Mouse (Mus musculus): ENCODE results near the gene Nup188.

Gene Nup188

GRCm38 (mm10) chr2:30256616-30257350, 29.4 kb upstream of the Nup188 start:
- no peak for DNase-seq (ENCODE audit: low read depth, low spot score)

- DNase-seq (ENCODE audit: low read depth, low spot score), result no peak
Observed at GRCm38 (mm10) chr2:30257699-30258460, 28.3 kb upstream of the Nup188 start.

- DNase-seq (ENCODE audit: low read depth, low spot score), result no peak
Observed at GRCm38 (mm10) chr2:30258600-30258999, 27.6 kb upstream of the Nup188 start.

GRCm38 (mm10) chr2:30259131-30260064, 26.8 kb upstream of the Nup188 start:
- no peak for DNase-seq (ENCODE audit: low read depth, low spot score)

GRCm38 (mm10) chr2:30261064-30261736, 25.0 kb upstream of the Nup188 start:
- DNase-seq (ENCODE audit: low read depth, low spot score), result peak; percentile 43

- DNase-seq (ENCODE audit: low read depth, low spot score), result no peak
Observed at GRCm38 (mm10) chr2:30261921-30262839, 24.0 kb upstream of the Nup188 start.

GRCm38 (mm10) chr2:30262840-30263441, 23.3 kb upstream of the Nup188 start:
- DNase-seq (ENCODE audit: low read depth, low spot score), result no peak

GRCm38 (mm10) chr2:30263811-30264210, 22.4 kb upstream of the Nup188 start:
- DNase-seq (ENCODE audit: low read depth, low spot score), result no peak

GRCm38 (mm10) chr2:30264671-30265519, 21.3 kb upstream of the Nup188 start:
- DNase-seq (ENCODE audit: low read depth, low spot score), result no peak

- no peak for DNase-seq (ENCODE audit: low read depth, low spot score)
Observed at GRCm38 (mm10) chr2:30265767-30266253, 20.4 kb upstream of the Nup188 start, which contains the start of gene Phyhd1. Gene Phyhd1, plus strand, starts transcription at chr2:30266203.

- no peak for DNase-seq (ENCODE audit: low read depth, low spot score)
Observed at GRCm38 (mm10) chr2:30266392-30266941, 19.7 kb upstream of the Nup188 start.

- no peak for DNase-seq (ENCODE audit: low read depth, low spot score)
Observed at GRCm38 (mm10) chr2:30267466-30267865, 18.7 kb upstream of the Nup188 start.

- no peak for DNase-seq (ENCODE audit: low read depth, low spot score)
Observed at GRCm38 (mm10) chr2:30268371-30268770, 17.8 kb upstream of the Nup188 start.

- DNase-seq (ENCODE audit: low read depth, low spot score), result no peak
Observed at GRCm38 (mm10) chr2:30269241-30269990, 16.8 kb upstream of the Nup188 start.

- peak; percentile 78 for DNase-seq (ENCODE audit: low read depth, low spot score)
Observed at GRCm38 (mm10) chr2:30270134-30270533, 16.1 kb upstream of the Nup188 start.

- DNase-seq (ENCODE audit: low read depth, low spot score), result no peak
Observed at GRCm38 (mm10) chr2:30280743-30281142, 5.5 kb upstream of the Nup188 start, which contains the start of gene Gm28038. Gene Gm28038, plus strand, starts transcription at chr2:30281043.

GRCm38 (mm10) chr2:30281651-30282050, 4.5 kb upstream of the Nup188 start:
- no peak for DNase-seq (ENCODE audit: low read depth, low spot score)

All from CD4-positive helper T cell, adult 2 months (primary cell).